Mouse (Mus musculus): ENCODE results near the gene Tuba1a.
"Not testable (repeated sequence)": the region's sequence is repeated elsewhere in the genome, so short reads cannot be mapped to it uniquely, and the experiment has no call there.

Tuba1a gene

DNA sequence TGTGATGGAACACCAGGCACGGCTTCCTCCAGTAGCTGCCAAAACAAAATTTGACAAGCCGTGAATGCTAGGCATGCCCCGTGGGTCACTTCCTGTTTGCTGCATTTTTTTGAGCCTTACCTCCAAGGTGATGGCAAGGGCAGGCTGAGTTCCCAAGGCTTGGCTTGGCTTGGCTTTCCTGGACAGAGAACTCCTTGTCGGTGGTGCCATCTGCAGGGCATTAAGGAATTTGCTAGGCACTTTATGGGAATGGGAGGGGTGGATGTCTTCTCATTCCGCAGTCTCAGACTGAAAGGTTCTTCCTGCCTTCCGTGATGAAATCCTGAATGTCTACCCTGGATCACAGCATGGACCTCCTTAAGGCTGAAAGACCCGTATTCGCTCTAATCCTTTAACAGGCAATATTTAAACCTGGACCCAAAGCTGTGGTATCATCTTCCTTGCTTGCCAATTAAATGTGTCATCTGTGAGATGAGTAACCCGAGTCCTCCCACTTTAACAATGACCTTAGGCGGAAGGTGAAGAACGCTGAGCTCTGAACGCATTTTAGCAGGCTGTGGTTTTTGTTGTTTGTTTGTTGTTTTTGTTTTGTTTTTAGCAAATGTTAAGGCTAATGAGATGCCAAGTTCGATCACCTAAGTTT is 24.8 kb downstream of the Tuba1a start:
- peak; percentile 99 for DNase-seq (ENCODE audit: low read depth, low spot score)

DNA sequence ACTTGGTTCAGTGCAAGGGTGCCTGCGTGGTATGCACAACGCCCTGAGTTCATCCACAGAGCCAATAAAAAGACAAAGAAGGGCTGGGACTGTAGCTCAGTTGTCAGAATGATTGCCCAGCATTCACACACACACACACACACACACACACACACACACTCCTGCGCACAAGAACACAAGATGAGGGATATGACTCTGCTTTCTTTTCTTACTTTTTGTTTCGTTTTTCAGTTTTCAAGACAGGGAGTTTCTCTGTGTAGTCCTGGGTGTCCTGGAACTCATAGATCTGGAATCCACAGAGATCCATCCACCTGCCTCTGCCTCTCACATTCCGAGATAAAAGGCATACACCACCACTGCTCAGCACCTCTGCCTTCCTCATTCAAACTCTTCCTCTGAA is 25.9 kb downstream of the Tuba1a start:
- no peak for DNase-seq (ENCODE audit: low read depth, low spot score)

GRCm38 (mm10) chr15:98924682-98925081 is 28.8 kb downstream of the Tuba1a start:
- no peak for DNase-seq (ENCODE audit: low read depth, low spot score)

DNA sequence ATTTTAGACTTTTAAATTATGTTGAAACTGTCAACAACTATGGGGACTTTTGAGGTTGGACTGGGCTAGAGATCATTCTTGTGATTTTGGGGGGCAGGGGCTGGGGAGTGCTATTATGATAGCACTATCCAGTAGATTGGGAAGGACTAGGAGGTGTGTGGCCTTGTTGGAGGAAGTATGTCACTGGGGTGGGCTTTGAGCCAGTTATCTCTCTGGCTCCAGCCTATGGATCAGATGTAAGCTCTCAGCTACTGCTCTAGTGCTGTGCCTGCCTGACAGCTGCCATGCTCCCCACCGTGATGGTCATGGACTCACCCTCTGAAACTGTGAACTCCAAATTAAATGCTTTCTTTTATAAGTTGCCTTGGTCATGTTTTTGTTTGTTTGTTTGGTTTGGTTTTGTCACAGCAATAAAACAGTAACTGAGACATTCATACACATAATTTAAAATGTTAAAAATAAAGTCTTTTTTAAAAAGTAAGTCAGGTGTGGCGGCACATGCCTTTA is 30.4 kb downstream of the Tuba1a start:
- no peak for DNase-seq (ENCODE audit: low read depth, low spot score)

DNA sequence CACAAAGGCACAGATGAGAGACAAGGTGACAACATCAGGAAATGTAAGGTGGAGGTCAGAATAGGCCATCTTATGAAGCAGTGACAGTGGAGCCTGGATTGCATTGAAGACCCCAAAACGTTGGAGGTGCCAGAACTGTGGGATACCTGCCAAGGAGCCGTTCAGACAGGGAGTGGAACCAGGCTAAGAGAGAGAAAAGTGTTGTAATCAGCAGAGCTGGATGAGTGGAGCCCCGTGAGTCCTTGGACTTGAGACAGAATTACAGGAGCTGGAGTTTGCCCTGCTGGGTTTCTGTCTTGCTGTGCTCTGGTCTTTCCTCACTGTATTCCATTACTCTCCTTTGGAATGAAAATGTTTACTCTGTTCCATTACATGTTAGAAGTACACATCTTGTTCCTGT is 30.9 kb downstream of the Tuba1a start:
- no peak for DNase-seq (ENCODE audit: low read depth, low spot score)

- DNase-seq (ENCODE audit: low read depth, low spot score), result no peak
Measured at GRCm38 (mm10) chr15:98921510-98921909, 32.0 kb downstream of the Tuba1a start.

- DNase-seq (ENCODE audit: low read depth, low spot score), result not testable (repeated sequence)
Measured at GRCm38 (mm10) chr15:98918499-98918895, 35.0 kb downstream of the Tuba1a start.

DNA sequence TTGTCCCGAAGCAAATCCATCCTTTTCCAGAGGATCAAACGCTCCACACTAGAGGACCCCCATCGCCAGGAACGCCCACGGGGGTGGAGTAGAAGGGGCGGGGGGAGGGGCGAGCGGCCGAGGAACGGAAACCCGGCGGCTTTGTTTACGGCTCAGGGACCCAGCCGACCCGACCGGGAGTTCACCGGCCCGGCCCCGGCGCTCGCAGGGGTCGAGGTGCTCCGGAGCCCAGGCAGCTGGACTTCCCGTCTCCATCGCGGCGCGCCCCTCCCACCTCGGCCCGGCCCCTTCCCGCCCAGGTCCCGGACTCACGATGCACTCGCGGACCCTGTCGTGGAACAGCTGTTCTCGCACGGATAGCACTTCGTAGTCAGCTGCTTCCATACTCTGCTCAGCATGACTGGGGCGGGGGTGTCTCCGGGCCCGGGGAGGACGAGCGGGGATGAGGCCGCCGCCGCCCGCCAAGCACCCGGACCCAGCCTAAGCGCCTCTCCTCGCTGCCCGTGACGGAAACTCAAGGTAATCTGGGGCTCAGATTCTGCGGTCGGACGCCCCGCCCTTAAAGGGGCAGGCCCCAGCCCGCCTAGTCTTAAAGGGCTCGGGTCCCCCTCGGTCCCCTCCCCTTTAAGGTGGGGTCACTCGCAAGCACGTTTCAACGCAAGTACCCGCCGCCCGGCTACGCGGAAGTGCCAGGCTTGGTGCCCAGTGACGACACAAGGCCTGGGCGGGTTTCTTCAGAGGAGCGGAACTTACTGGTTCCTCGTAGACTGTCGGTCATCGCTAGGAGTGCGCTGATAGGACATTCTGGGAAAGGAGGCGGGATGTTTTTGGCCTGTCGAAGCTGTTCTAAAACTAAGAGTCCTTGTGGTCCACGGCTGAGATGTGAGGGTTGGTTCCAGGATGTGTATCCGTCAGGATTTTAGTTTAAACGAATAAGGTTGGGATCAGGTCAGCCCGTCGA is 35.7 kb downstream of the Tuba1a start, which contains the start of gene Lmbr1l:
Lmbr1l (minus strand) TSS at position 694 of the 961 bp plus-strand sequence.
- peak; percentile 100 for DNase-seq (ENCODE audit: low read depth, low spot score)

DNA sequence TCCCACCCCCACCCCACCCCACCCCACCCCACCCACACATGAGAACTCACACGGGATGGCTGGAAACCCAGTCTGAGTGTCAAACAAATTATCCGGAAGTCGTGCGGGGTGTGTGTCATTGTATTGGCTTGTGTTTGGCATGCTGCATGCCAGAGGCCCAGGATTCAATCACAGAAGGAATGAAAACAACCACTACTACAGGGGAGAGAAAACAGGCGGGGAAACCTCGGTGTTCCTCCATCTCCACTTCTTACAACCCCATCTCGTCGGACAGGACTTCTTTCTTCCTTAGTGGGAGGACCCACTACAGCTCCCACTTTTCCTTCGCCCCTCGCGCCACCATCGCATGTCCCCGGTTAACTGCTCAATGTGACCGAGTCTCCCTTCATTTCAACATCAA is 36.4 kb downstream of the Tuba1a start:
- peak; percentile 81 for DNase-seq (ENCODE audit: low read depth, low spot score)

DNA sequence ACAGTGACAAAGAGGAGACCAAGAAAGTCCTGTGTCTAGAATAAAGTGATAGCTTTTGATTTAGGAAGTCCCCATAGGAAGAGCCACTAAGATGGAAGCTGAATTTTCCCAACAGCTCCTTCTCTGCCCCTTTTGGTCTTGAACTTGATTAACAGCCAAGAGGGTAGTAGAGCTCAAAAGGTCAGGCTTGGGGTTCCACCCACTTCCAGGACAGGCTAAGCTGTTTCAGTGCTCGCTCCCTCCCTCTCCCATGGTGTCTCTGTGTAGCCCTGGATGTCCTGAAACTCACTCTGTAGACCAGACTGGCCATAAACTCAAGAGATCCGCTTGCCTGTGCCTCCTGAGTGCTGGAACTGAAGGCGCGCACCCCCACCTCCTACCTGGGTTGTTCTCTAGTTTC is 37.5 kb downstream of the Tuba1a start:
- DNase-seq (ENCODE audit: low read depth, low spot score), result no peak

- no peak for DNase-seq (ENCODE audit: low read depth, low spot score)
Measured at GRCm38 (mm10) chr15:98914903-98915302, 38.6 kb downstream of the Tuba1a start.

GRCm38 (mm10) chr15:98904692-98905091 is 48.8 kb downstream of the Tuba1a start:
- DNase-seq (ENCODE audit: low read depth, low spot score), result peak; percentile 51

DNA sequence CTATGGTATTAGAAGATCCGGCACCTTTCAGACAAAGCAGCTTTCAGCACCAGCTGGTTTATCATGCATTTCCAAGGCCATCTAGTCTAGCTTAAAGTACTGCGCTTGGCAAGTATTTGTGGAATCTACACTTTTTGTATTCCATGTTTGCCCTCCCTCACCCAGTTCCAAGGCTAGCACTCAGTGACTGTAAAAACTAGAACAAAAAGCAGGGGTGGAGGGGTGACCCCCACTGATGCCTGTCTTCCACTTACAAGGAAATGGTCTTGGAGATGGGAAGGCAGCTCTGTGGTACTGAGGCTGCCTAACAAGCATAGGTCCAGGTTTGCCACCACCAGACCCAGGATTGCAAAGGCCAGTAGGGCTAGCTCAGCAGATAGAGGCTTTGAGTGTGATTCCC is 50.9 kb downstream of the Tuba1a start:
- DNase-seq (ENCODE audit: low read depth, low spot score), result no peak

DNA sequence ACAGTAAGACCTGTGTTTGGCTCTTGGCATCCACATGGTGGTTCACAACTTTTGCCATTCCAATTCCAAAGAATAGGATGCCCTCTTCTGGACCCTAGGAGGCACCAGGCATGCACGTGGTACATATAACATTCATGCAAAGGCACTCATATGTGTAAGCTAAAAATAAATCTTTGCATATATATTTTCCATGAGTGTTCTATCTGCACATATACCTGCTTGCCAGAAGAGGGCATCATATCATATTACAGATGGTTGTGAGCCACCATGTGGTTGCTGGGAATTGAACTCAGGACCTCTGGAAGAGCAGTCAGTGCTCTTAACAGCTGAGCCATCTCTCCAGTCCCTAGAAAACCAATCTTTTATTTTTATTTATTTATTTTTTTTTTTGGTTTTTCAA is 52.0 kb downstream of the Tuba1a start:
- DNase-seq (ENCODE audit: low read depth, low spot score), result no peak
